Mouse (Mus musculus): Measurements from ENCODE around the gene Dnajc11. TPM values are rescaled to one million over a fixed set of nuclear protein-coding genes. Genes with fewer than 3 reads are reported as not detected.

Gene Dnajc11
- polyA plus RNA-seq, 1 experiment from 2014 or later: 94.4 TPM

GRCm38 (mm10) chr4:151972221-151972967, 38.9 kb downstream of the Dnajc11 start:
- Histone ChIP-seq H3K4me2 (ENCODE audit: low read depth, low read length, severe bottlenecking) (no peak overlapping the region), H3K36me3 (ENCODE audit: control insufficient read depth, insufficient read depth, low read length) (peaks cover 6% of the 10 kb centered on the region), H3K9ac (ENCODE audit: low read length) (no peak overlapping the region), H3K9me3 (ENCODE audit: control insufficient read depth, low read length) (no peaks in the 10 kb centered on the region; the same call in 1 of the 2 replicates), H3K4me1 (replicated peaks; ENCODE audit: control insufficient read depth, insufficient read depth, low read length) (no peaks in the 10 kb centered on the region), H3K27me3 (ENCODE audit: control insufficient read depth, insufficient read depth, low read length) (no peaks in the 10 kb centered on the region), H3K27ac (ENCODE audit: low read depth, low read length) (no peak overlapping the region), H3K4me3 (ENCODE audit: low read depth, low read length) (no peak overlapping the region)
- WGBS: 69% methylated on average over 10 of the region's 10 CpGs
- ATAC-seq (replicated peaks; ENCODE audit: low FRiP score): 0 out of 2 replicates have a peak, but pooled peaks have one; percentile 33
- DNase-seq (ENCODE audit: low spot score): peak; percentile 64

- DNase-seq (ENCODE audit: low spot score): peak; percentile 73
- H3K9me3 ChIP-seq (ENCODE audit: control insufficient read depth, low read length): no peaks in the 10 kb centered on the region; the same call in 1 of the 2 replicates
- H3K27me3 ChIP-seq (ENCODE audit: control insufficient read depth, insufficient read depth, low read length): no peaks in the 10 kb centered on the region
- no peak overlapping the region for H3K27ac ChIP-seq (ENCODE audit: low read depth, low read length)
- ATAC-seq (replicated peaks; ENCODE audit: low FRiP score): no peak
- H3K9ac ChIP-seq (ENCODE audit: low read length): no peak overlapping the region
- peaks cover 6% of the 10 kb centered on the region for H3K36me3 ChIP-seq (ENCODE audit: control insufficient read depth, insufficient read depth, low read length)
- H3K4me3 ChIP-seq (ENCODE audit: low read depth, low read length): no peak overlapping the region
- no peaks in the 10 kb centered on the region for H3K4me1 ChIP-seq (replicated peaks; ENCODE audit: control insufficient read depth, insufficient read depth, low read length)
- H3K4me2 ChIP-seq (ENCODE audit: low read depth, low read length, severe bottlenecking): no peak overlapping the region
- WGBS: 91% methylated on average over 3 of the region's 3 CpGs
These were observed 42.0 kb downstream of the Dnajc11 start for GRCm38 (mm10) chr4:151975441-151975840.

GRCm38 (mm10) chr4:151977748-151978147, 44.3 kb downstream of the Dnajc11 start:
- H3K4me1 ChIP-seq (replicated peaks; ENCODE audit: control insufficient read depth, insufficient read depth, low read length): no peaks in the 10 kb centered on the region
- H3K4me2 ChIP-seq (ENCODE audit: low read depth, low read length, severe bottlenecking): no peak overlapping the region
- 48% methylated on average over 10 of the region's 10 CpGs for WGBS
- no peak overlapping the region for H3K27ac ChIP-seq (ENCODE audit: low read depth, low read length)
- H3K4me3 ChIP-seq (ENCODE audit: low read depth, low read length): no peak overlapping the region
- no peak overlapping the region for H3K9ac ChIP-seq (ENCODE audit: low read length)
- peak; percentile 91 for DNase-seq (ENCODE audit: low spot score)
- no peaks in the 10 kb centered on the region; the same call in 1 of the 2 replicates for H3K9me3 ChIP-seq (ENCODE audit: control insufficient read depth, low read length)
- H3K27me3 ChIP-seq (ENCODE audit: control insufficient read depth, insufficient read depth, low read length): no peaks in the 10 kb centered on the region
- no peak for ATAC-seq (replicated peaks; ENCODE audit: low FRiP score)
- peaks cover 6% of the 10 kb centered on the region for H3K36me3 ChIP-seq (ENCODE audit: control insufficient read depth, insufficient read depth, low read length)

- Histone ChIP-seq H3K27me3 (ENCODE audit: control insufficient read depth, insufficient read depth, low read length) (no peaks in the 10 kb centered on the region), H3K4me1 (replicated peaks; ENCODE audit: control insufficient read depth, insufficient read depth, low read length) (no peaks in the 10 kb centered on the region), H3K27ac (ENCODE audit: low read depth, low read length) (no peak overlapping the region), H3K4me2 (ENCODE audit: low read depth, low read length, severe bottlenecking) (no peak overlapping the region), H3K36me3 (ENCODE audit: control insufficient read depth, insufficient read depth, low read length) (no peaks in the 10 kb centered on the region; the same call in 1 of the 2 replicates), H3K9ac (ENCODE audit: low read length) (no peak overlapping the region), H3K9me3 (ENCODE audit: control insufficient read depth, low read length) (no peaks in the 10 kb centered on the region), H3K4me3 (ENCODE audit: low read depth, low read length) (no peak overlapping the region)
- DNase-seq (ENCODE audit: low spot score) (no peak), ATAC-seq (replicated peaks; ENCODE audit: low FRiP score) (no peak)
- 84% methylated on average over 8 of the region's 8 CpGs for WGBS
These were observed 47.2 kb downstream of the Dnajc11 start for GRCm38 (mm10) chr4:151980699-151981098.

- Histone ChIP-seq H3K4me3 (ENCODE audit: low read depth, low read length) (no peak overlapping the region), H3K9ac (ENCODE audit: low read length) (no peak overlapping the region), H3K36me3 (ENCODE audit: control insufficient read depth, insufficient read depth, low read length) (no peaks in the 10 kb centered on the region; the same call in 1 of the 2 replicates), H3K4me1 (replicated peaks; ENCODE audit: control insufficient read depth, insufficient read depth, low read length) (no peaks in the 10 kb centered on the region), H3K27me3 (ENCODE audit: control insufficient read depth, insufficient read depth, low read length) (no peaks in the 10 kb centered on the region), H3K9me3 (ENCODE audit: control insufficient read depth, low read length) (no peaks in the 10 kb centered on the region), H3K4me2 (ENCODE audit: low read depth, low read length, severe bottlenecking) (no peak overlapping the region), H3K27ac (ENCODE audit: low read depth, low read length) (no peak overlapping the region)
- 15% methylated on average over 5 of the region's 5 CpGs for WGBS
- DNase-seq (ENCODE audit: low spot score) (peak; percentile 89), ATAC-seq (replicated peaks; ENCODE audit: low FRiP score) (peak; percentile 61)
These were observed 47.9 kb downstream of the Dnajc11 start for GRCm38 (mm10) chr4:151981363-151981762.

GRCm38 (mm10) chr4:151983043-151983442, 49.6 kb downstream of the Dnajc11 start:
- DNase-seq (ENCODE audit: low spot score) (no peak), ATAC-seq (replicated peaks; ENCODE audit: low FRiP score) (no peak)
- no peak overlapping the region for H3K27ac ChIP-seq (ENCODE audit: low read depth, low read length)
- peaks cover 2% of the 10 kb centered on the region; the same call in 1 of the 2 replicates for H3K4me1 ChIP-seq (replicated peaks; ENCODE audit: control insufficient read depth, insufficient read depth, low read length)
- WGBS: 66% methylated on average over 17 of the region's 17 CpGs
- H3K36me3 ChIP-seq (ENCODE audit: control insufficient read depth, insufficient read depth, low read length): no peaks in the 10 kb centered on the region; the same call in 1 of the 2 replicates
- no peaks in the 10 kb centered on the region for H3K27me3 ChIP-seq (ENCODE audit: control insufficient read depth, insufficient read depth, low read length)
- H3K9ac ChIP-seq (ENCODE audit: low read length): no peak overlapping the region
- H3K9me3 ChIP-seq (ENCODE audit: control insufficient read depth, low read length): no peaks in the 10 kb centered on the region
- H3K4me3 ChIP-seq (ENCODE audit: low read depth, low read length): no peak overlapping the region
- no peak overlapping the region for H3K4me2 ChIP-seq (ENCODE audit: low read depth, low read length, severe bottlenecking)

GRCm38 (mm10) chr4:151983560-151983959, 50.1 kb downstream of the Dnajc11 start:
- no peak overlapping the region for H3K9ac ChIP-seq (ENCODE audit: low read length)
- 33% methylated on average over 8 of the region's 9 CpGs for WGBS
- H3K4me3 ChIP-seq (ENCODE audit: low read depth, low read length): no peak overlapping the region
- H3K4me2 ChIP-seq (ENCODE audit: low read depth, low read length, severe bottlenecking): no peak overlapping the region
- no peaks in the 10 kb centered on the region; the same call in 1 of the 2 replicates for H3K36me3 ChIP-seq (ENCODE audit: control insufficient read depth, insufficient read depth, low read length)
- ATAC-seq (replicated peaks; ENCODE audit: low FRiP score) (no peak), DNase-seq (ENCODE audit: low spot score) (no peak)
- no peaks in the 10 kb centered on the region for H3K9me3 ChIP-seq (ENCODE audit: control insufficient read depth, low read length)
- peaks cover 2% of the 10 kb centered on the region; the same call in 1 of the 2 replicates for H3K4me1 ChIP-seq (replicated peaks; ENCODE audit: control insufficient read depth, insufficient read depth, low read length)
- no peaks in the 10 kb centered on the region for H3K27me3 ChIP-seq (ENCODE audit: control insufficient read depth, insufficient read depth, low read length)
- H3K27ac ChIP-seq (ENCODE audit: low read depth, low read length): no peak overlapping the region

GRCm38 (mm10) chr4:151985886-151986285, 52.4 kb downstream of the Dnajc11 start:
- H3K36me3 ChIP-seq (ENCODE audit: control insufficient read depth, insufficient read depth, low read length): peaks cover 1% of the 10 kb centered on the region; the same call in 1 of the 2 replicates
- H3K27ac ChIP-seq (ENCODE audit: low read depth, low read length): no peak overlapping the region
- no peak overlapping the region for H3K9ac ChIP-seq (ENCODE audit: low read length)
- no peaks in the 10 kb centered on the region for H3K27me3 ChIP-seq (ENCODE audit: control insufficient read depth, insufficient read depth, low read length)
- peaks cover 4% of the 10 kb centered on the region for H3K4me1 ChIP-seq (replicated peaks; ENCODE audit: control insufficient read depth, insufficient read depth, low read length)
- ATAC-seq (replicated peaks; ENCODE audit: low FRiP score) (no peak), DNase-seq (ENCODE audit: low spot score) (no peak)
- no peak overlapping the region for H3K4me3 ChIP-seq (ENCODE audit: low read depth, low read length)
- 45% methylated on average over 10 of the region's 10 CpGs for WGBS
- no peak overlapping the region for H3K4me2 ChIP-seq (ENCODE audit: low read depth, low read length, severe bottlenecking)
- no peaks in the 10 kb centered on the region for H3K9me3 ChIP-seq (ENCODE audit: control insufficient read depth, low read length)

- Histone ChIP-seq H3K4me3 (ENCODE audit: low read depth, low read length) (no peak overlapping the region), H3K27me3 (ENCODE audit: control insufficient read depth, insufficient read depth, low read length) (no peaks in the 10 kb centered on the region), H3K4me2 (ENCODE audit: low read depth, low read length, severe bottlenecking) (no peak overlapping the region), H3K36me3 (ENCODE audit: control insufficient read depth, insufficient read depth, low read length) (peaks cover 8% of the 10 kb centered on the region), H3K9ac (ENCODE audit: low read length) (no peak overlapping the region), H3K4me1 (replicated peaks; ENCODE audit: control insufficient read depth, insufficient read depth, low read length) (peaks cover 4% of the 10 kb centered on the region), H3K9me3 (ENCODE audit: control insufficient read depth, low read length) (no peaks in the 10 kb centered on the region), H3K27ac (ENCODE audit: low read depth, low read length) (no peak overlapping the region)
- WGBS: 75% methylated on average over 8 of the region's 8 CpGs
- ATAC-seq (replicated peaks; ENCODE audit: low FRiP score) (no peak), DNase-seq (ENCODE audit: low spot score) (no peak)
These were observed 53.2 kb downstream of the Dnajc11 start for GRCm38 (mm10) chr4:151986650-151987049.
